Mouse (Mus musculus) forebrain, postnatal 0 days (tissue): ENCODE results near the gene Birc2. TPM values are rescaled to one million over a fixed set of nuclear protein-coding genes. Genes with fewer than 3 reads are reported as not detected.

Experiments used
- ATAC-seq: fragments of 200-750 bp; cut with Nextera tagmentation; 2 replicates; pipeline ENCODE4 v1.8.0; 2017; ENCODE audit warnings: mild to moderate bottlenecking, moderate library complexity
- DNase-seq: peaks from one replicate; pipeline ENCODE4 v3.0.0-alpha.2; 2015
- H3K27ac ChIP-seq: fragments of 300-500 bp; sonication (generic); 2 replicates; pipeline ENCODE4 v1.5.1; 2014; ENCODE audit warnings: low read depth, mild to moderate bottlenecking, antibody characterized with exemption, low read length, moderate library complexity, mixed read lengths
- H3K27me3 ChIP-seq: fragments of 300-500 bp; sonication (generic); 2 replicates; pipeline ENCODE4 v1.6.1; 2014; ENCODE audit warnings: mild to moderate bottlenecking, low read length, mixed read lengths; ENCODE audit not compliant: insufficient read depth
- H3K36me3 ChIP-seq: fragments of 300-500 bp; sonication (generic); 2 replicates; pipeline ENCODE4 v1.6.1; 2014; ENCODE audit warnings: mild to moderate bottlenecking, moderate library complexity; ENCODE audit not compliant: insufficient read depth
- H3K4me1 ChIP-seq: fragments of 300-500 bp; sonication (generic); 2 replicates; pipeline ENCODE4 v1.6.1; 2014; ENCODE audit warnings: antibody characterized with exemption; ENCODE audit not compliant: insufficient read depth
- H3K4me2 ChIP-seq: fragments of 300-500 bp; sonication (generic); 2 replicates; pipeline ENCODE4 v1.6.1; 2014; ENCODE audit warnings: low read depth, mild to moderate bottlenecking, moderate library complexity
- H3K4me3 ChIP-seq: fragments of 300-500 bp; sonication (generic); 2 replicates; pipeline ENCODE4 v1.5.1; 2014; ENCODE audit warnings: low read depth, low read length, mixed read lengths
- H3K9ac ChIP-seq: fragments of 300-500 bp; sonication (generic); 2 replicates; pipeline ENCODE4 v1.6.1; 2014; ENCODE audit warnings: mild to moderate bottlenecking
- H3K9me3 ChIP-seq: fragments of 300-500 bp; sonication (generic); 2 replicates; pipeline ENCODE4 v1.6.1; 2016; ENCODE audit warnings: low read length
- CTCF ChIP-seq: sonication (generic); IDR thresholded peaks from 2 replicates; pipeline ENCODE4 v1.5.1; 2016; ENCODE audit warnings: antibody characterized with exemption, control low read depth, low read depth
- WGBS: fragments of 180-500 bp; shearing (Covaris S2); extraction: QIAGEN DNeasy Blood & Tissue Kit; methylation state at CpG from one replicate; pipeline ENCODE4 v1.1.7; 2014; 5-methylcytosine and 5-hydroxymethylcytosine counted together
- polyA plus RNA-seq: library from polyadenylated mRNA; unstranded; fragments of >200 nt; fragmentation: Nextera tagmentation; extraction: Ambion mirVana; gene quantifications from 2 replicates; pipeline ENCODE4 v1.2.1, GENCODE M21; 2015
- total RNA-seq: library from RNA; depleted of rRNA; stranded (reverse); fragments of >200 nt; gene quantifications from 2 replicates; pipeline ENCODE4 v1.2.3, GENCODE M21; 2014

Gene Birc2
- total and polyA plus RNA-seq, 2 experiments from 2014 or later, result 28.8 to 54.2 TPM

DNA sequence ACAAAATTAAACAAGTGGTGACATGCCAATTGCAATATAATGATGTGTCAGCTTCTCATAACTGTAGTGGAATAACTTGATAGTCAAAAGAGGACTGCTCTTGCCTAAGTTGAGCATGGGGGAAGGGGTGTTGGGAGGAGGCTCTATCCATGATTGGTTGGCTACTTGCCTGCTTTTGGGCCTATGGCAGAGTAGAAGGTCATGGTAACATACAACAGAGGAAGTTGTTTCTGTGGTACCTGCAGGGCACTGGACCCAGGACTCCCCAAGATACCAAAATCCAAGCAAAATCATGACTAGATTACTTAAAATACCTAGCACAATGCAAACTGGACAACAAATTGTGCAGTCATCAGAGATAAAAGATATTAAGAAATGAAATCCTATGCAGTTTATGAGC is 41.3 kb downstream of the Birc2 start:
- no peak overlapping the region for H3K9ac ChIP-seq
- DNase-seq (no peak), ATAC-seq (no peak)
- no peak for TF ChIP-seq CTCF
- H3K9me3 ChIP-seq, result no peaks in the 10 kb centered on the region
- H3K4me1 ChIP-seq, result no peaks in the 10 kb centered on the region
- H3K36me3 ChIP-seq, result peaks cover 8% of the 10 kb centered on the region
- no peaks in the 10 kb centered on the region for H3K27me3 ChIP-seq
- H3K4me3 ChIP-seq, result no peak overlapping the region
- no peak overlapping the region for H3K27ac ChIP-seq
- no peak overlapping the region for H3K4me2 ChIP-seq

DNA sequence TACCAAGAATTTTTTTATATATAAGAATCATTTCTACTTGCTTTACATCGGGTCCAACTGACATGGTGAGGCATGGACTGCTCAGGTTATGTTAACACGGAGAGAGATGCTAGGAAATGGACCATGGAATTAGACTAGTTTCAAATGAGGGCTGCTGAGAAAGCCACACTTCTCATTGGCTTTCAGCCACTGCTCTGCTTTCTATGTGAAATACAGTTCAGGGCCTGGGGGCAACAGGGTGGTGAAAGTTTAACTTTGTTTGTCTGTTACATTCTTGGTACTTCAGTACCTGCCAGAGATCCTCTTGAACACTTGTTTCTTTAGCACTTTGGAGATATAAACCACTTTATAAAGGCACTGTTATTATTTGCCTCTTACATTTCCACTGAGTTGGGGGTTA is 43.3 kb downstream of the Birc2 start:
- TF ChIP-seq CTCF, result no peak
- Histone ChIP-seq H3K4me3 (no peak overlapping the region), H3K27ac (no peak overlapping the region), H3K9ac (no peak overlapping the region), H3K27me3 (no peaks in the 10 kb centered on the region), H3K9me3 (no peaks in the 10 kb centered on the region), H3K4me2 (no peak overlapping the region), H3K36me3 (peaks cover 8% of the 10 kb centered on the region), H3K4me1 (no peaks in the 10 kb centered on the region)
- DNase-seq (no peak), ATAC-seq (no peak)
- 87% methylated on average over 2 of the region's 2 CpGs for WGBS

GRCm38 (mm10) chr9:7790580-7791084 is 46.2 kb downstream of the Birc2 start:
- no peak overlapping the region for H3K4me2 ChIP-seq
- no peaks in the 10 kb centered on the region for H3K27me3 ChIP-seq
- H3K27ac ChIP-seq, result no peak overlapping the region
- 92% methylated on average over 11 of the region's 11 CpGs for WGBS
- H3K9me3 ChIP-seq, result no peaks in the 10 kb centered on the region
- no peak for ATAC-seq
- TF ChIP-seq CTCF, result no peak
- no peak overlapping the region for H3K4me3 ChIP-seq
- no peak for DNase-seq
- no peak overlapping the region for H3K9ac ChIP-seq
- no peaks in the 10 kb centered on the region for H3K4me1 ChIP-seq
- H3K36me3 ChIP-seq, result peaks cover 8% of the 10 kb centered on the region

GRCm38 (mm10) chr9:7789764-7790575 is 46.9 kb downstream of the Birc2 start:
- H3K27me3 ChIP-seq, result no peaks in the 10 kb centered on the region
- H3K27ac ChIP-seq, result no peak overlapping the region
- TF ChIP-seq CTCF, result no peak
- DNase-seq (no peak), ATAC-seq (no peak)
- H3K9ac ChIP-seq, result no peak overlapping the region
- 92% methylated on average over 8 of the region's 8 CpGs for WGBS
- no peak overlapping the region for H3K4me3 ChIP-seq
- H3K4me1 ChIP-seq, result no peaks in the 10 kb centered on the region
- peaks cover 8% of the 10 kb centered on the region for H3K36me3 ChIP-seq
- H3K9me3 ChIP-seq, result no peaks in the 10 kb centered on the region
- H3K4me2 ChIP-seq, result no peak overlapping the region

GRCm38 (mm10) chr9:7788411-7788810 is 48.5 kb downstream of the Birc2 start:
- TF ChIP-seq CTCF, result no peak
- WGBS, result 91% methylated on average over 6 of the region's 6 CpGs
- H3K27ac ChIP-seq, result no peak overlapping the region

GRCm38 (mm10) chr9:7786086-7786485 is 50.8 kb downstream of the Birc2 start:
- H3K9ac ChIP-seq, result no peak overlapping the region
- no peak overlapping the region for H3K4me3 ChIP-seq
- peak overlapping the region; percentile 9; the same call in 1 of the 2 replicates for H3K27ac ChIP-seq
- H3K9me3 ChIP-seq, result no peaks in the 10 kb centered on the region
- no peak overlapping the region for H3K4me2 ChIP-seq
- TF ChIP-seq CTCF, result no peak
- H3K27me3 ChIP-seq, result no peaks in the 10 kb centered on the region
- DNase-seq (no peak), ATAC-seq (no peak)
- WGBS, result 94% methylated on average over 7 of the region's 7 CpGs
- no peaks in the 10 kb centered on the region for H3K4me1 ChIP-seq
- peaks cover 4% of the 10 kb centered on the region for H3K36me3 ChIP-seq

More at GRCm38 (mm10) chr9:7788411-7788810, 48.5 kb downstream of the Birc2 start:
- H3K9ac ChIP-seq, result no peak overlapping the region
- no peaks in the 10 kb centered on the region for H3K9me3 ChIP-seq
- no peaks in the 10 kb centered on the region for H3K27me3 ChIP-seq
- ATAC-seq, result no peak
- H3K4me2 ChIP-seq, result no peak overlapping the region
- no peak for DNase-seq
- H3K36me3 ChIP-seq, result peaks cover 8% of the 10 kb centered on the region
- no peak overlapping the region for H3K4me3 ChIP-seq
- H3K4me1 ChIP-seq, result no peaks in the 10 kb centered on the region

GRCm38 (mm10) chr9:7785396-7785795 is 51.5 kb downstream of the Birc2 start:
- ATAC-seq (no peak), DNase-seq (no peak)
- TF ChIP-seq CTCF, result no peak
- Histone ChIP-seq H3K27me3 (no peaks in the 10 kb centered on the region), H3K9ac (no peak overlapping the region), H3K9me3 (no peaks in the 10 kb centered on the region), H3K4me2 (no peak overlapping the region), H3K4me3 (no peak overlapping the region), H3K27ac (no peak overlapping the region), H3K4me1 (no peaks in the 10 kb centered on the region), H3K36me3 (no peaks in the 10 kb centered on the region; the same call in 1 of the 2 replicates)
- WGBS, result 93% methylated on average over 3 of the region's 3 CpGs
